Mouse (Mus musculus) right cerebral cortex, adult 2 months (tissue): Measurements from ENCODE around the gene Lpcat1.

Source experiments
- DNase-seq, 2 experiments: peaks; one replicate each; pipeline ENCODE4 v3.0.0; 2021 to 2022; ENCODE audit warnings: low spot score in 2 of 2

The Lpcat1 gene

DNA sequence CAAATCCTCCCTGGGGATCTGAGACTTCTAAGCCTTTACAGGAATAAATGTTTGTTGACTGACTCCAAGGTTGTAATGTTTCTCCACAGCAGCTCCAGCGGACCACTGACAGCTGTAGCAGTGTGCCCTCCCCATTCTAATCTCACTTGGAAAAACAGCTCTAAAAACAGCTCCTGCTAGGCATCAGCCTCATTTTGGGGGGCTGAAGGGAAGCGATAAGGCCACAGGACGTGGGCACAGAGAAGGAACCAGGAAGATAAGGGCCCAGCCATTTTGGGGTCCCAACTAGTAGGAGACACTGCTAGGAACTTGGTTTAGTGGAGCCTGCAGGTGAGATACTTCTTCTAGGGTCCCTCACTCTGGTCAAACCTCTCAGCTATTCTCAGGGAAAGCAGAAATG is 68.3 kb downstream of the Lpcat1 start:
- DNase-seq, result no peak

DNA sequence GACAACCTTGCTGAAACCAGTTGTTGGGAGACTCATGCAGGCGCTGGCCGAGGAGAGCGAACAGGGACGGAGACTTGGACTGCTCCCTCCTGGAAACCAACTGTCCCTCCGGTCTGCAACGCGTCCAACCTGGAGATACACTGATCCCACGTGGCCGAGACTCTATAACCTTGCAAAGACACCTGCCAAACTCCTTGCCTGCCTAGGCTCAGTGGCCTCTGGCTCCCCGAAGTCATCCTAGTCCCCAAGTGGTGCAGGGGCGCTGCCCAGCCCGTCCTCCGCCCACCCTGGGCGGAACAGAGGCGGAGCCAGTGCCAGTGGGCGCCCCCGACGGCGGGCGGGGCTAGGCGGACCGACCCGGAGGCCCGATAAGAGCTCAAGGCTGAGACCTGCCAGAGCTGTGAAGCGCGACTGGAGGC is 69.4 kb downstream of the Lpcat1 start, which contains the start of gene Slc6a3:
Slc6a3 (plus strand) TSS at position 345 of the 419 bp plus-strand sequence.
- DNase-seq, result no peak

- DNase-seq, result no peak
Observed at GRCm38 (mm10) chr13:73536824-73537223, 69.8 kb downstream of the Lpcat1 start.

GRCm38 (mm10) chr13:73564201-73564600 is 97.2 kb downstream of the Lpcat1 start:
- no peak for DNase-seq
